ENCODE assay signal across 23 mouse cellular contexts in genomic region chr1:61657760-61658159, GRCm38 (mm10). TPM values are rescaled to one million over a fixed set of nuclear protein-coding genes. Genes with fewer than 3 reads are reported as not detected.
DNase-seq lines count a peak whose midpoint lies in the region; ATAC-seq and TF ChIP-seq lines count a peak whose summit lies in the region.
"Had no signal": no experiment of that assay in that cellular context is flagged by ENCODE, and none has a peak within 500 bp of the region (broad histone marks: within the 10 kb centered on the region; RNA-seq: fewer than 3 reads in every experiment).

No protein-coding gene starts in this region.

- ATAC-seq in intestine, embryonic 14.5 days (replicated peaks; ENCODE audit: low FRiP score, low TSS enrichment, low read depth), result peak; percentile 75
- ATAC-seq in intestine, embryonic 15.5 days, result peak; percentile 93
- ATAC-seq in intestine, embryonic 16.5 days, result peak; percentile 95
- ATAC-seq in intestine, postnatal 0 days, result peak; percentile 94
- ATAC-seq in midbrain, embryonic 16.5 days, result no peak
- ATAC-seq: activated CD4-positive, CD25-positive, alpha-beta regulatory T cell, adult 4 months; CD4-positive, CD25-positive, alpha-beta regulatory T cell, adult 4 months; Patski had no signal

- H3K9me3 ChIP-seq in intestine, embryonic 14.5 days (ENCODE audit: control insufficient read depth, low read length), result no peaks in the 10 kb centered on the region
- H3K9me3 ChIP-seq in intestine, embryonic 15.5 days, result no peaks in the 10 kb centered on the region
- no peaks in the 10 kb centered on the region for H3K9me3 ChIP-seq in intestine, embryonic 16.5 days (ENCODE audit: control insufficient read depth, low read length)
- H3K9me3 ChIP-seq in intestine, postnatal 0 days (ENCODE audit: control insufficient read depth), result no peaks in the 10 kb centered on the region
- H3K9me3 ChIP-seq in midbrain, embryonic 10.5 days (replicated peaks), result no peaks in the 10 kb centered on the region
- no peaks in the 10 kb centered on the region for H3K9me3 ChIP-seq in midbrain, embryonic 16.5 days (replicated peaks; ENCODE audit: control insufficient read depth, low read length, poor library complexity, severe bottlenecking)
- H3K9me3 ChIP-seq: G1E had no signal

- no peaks in the 10 kb centered on the region for H3K36me3 ChIP-seq in intestine, embryonic 14.5 days (ENCODE audit: control insufficient read depth, insufficient read depth, low read length)
- no peaks in the 10 kb centered on the region for H3K36me3 ChIP-seq in intestine, embryonic 15.5 days
- no peaks in the 10 kb centered on the region for H3K36me3 ChIP-seq in intestine, embryonic 16.5 days (ENCODE audit: control insufficient read depth, insufficient read depth, low read length)
- H3K36me3 ChIP-seq in intestine, postnatal 0 days (ENCODE audit: control insufficient read depth, insufficient read depth), result no peaks in the 10 kb centered on the region
- H3K36me3 ChIP-seq in midbrain, embryonic 10.5 days, result no peaks in the 10 kb centered on the region
- H3K36me3 ChIP-seq in midbrain, embryonic 16.5 days (ENCODE audit: control insufficient read depth, insufficient read depth, low read length), result no peaks in the 10 kb centered on the region
- H3K36me3 ChIP-seq: G1E had no signal

- H3K4me3 ChIP-seq in intestine, embryonic 14.5 days (ENCODE audit: low read depth, low read length), result no peak overlapping the region
- H3K4me3 ChIP-seq in intestine, embryonic 15.5 days (replicated peaks), result no peak overlapping the region
- no peak overlapping the region for H3K4me3 ChIP-seq in intestine, embryonic 16.5 days (ENCODE audit: low read length)
- no peak overlapping the region for H3K4me3 ChIP-seq in intestine, postnatal 0 days (ENCODE audit: low read depth, low read length)
- no peak overlapping the region for H3K4me3 ChIP-seq in midbrain, embryonic 10.5 days
- no peak overlapping the region for H3K4me3 ChIP-seq in midbrain, embryonic 16.5 days (ENCODE audit: low read depth, low read length)

- no peak overlapping the region for H3K4me2 ChIP-seq in intestine, embryonic 14.5 days (ENCODE audit: low read length)
- no peak overlapping the region for H3K4me2 ChIP-seq in intestine, embryonic 15.5 days (replicated peaks)
- H3K4me2 ChIP-seq in intestine, embryonic 16.5 days (ENCODE audit: low read depth, low read length), result no peak overlapping the region
- 0 out of 2 replicates have a peak overlapping the region, but pooled peaks have one; percentile 9 for H3K4me2 ChIP-seq in intestine, postnatal 0 days (replicated peaks; ENCODE audit: low read depth)
- no peak overlapping the region for H3K4me2 ChIP-seq in midbrain, embryonic 16.5 days (ENCODE audit: low read length)

- H3K9ac ChIP-seq in intestine, embryonic 14.5 days (ENCODE audit: low read length), result no peak overlapping the region
- H3K9ac ChIP-seq in intestine, embryonic 15.5 days, result no peak overlapping the region
- no peak overlapping the region for H3K9ac ChIP-seq in intestine, embryonic 16.5 days (ENCODE audit: low read depth, low read length)
- no peak overlapping the region for H3K9ac ChIP-seq in intestine, postnatal 0 days (ENCODE audit: low read depth, low read length)
- H3K9ac ChIP-seq in midbrain, embryonic 16.5 days (ENCODE audit: low read depth, low read length), result no peak overlapping the region

- H3K27me3 ChIP-seq in intestine, embryonic 14.5 days (replicated peaks; ENCODE audit: control insufficient read depth, insufficient read depth, low read length), result no peaks in the 10 kb centered on the region
- H3K27me3 ChIP-seq in intestine, embryonic 15.5 days (replicated peaks), result no peaks in the 10 kb centered on the region
- H3K27me3 ChIP-seq in intestine, embryonic 16.5 days (replicated peaks; ENCODE audit: control insufficient read depth, insufficient read depth, low read length), result no peaks in the 10 kb centered on the region
- H3K27me3 ChIP-seq in intestine, postnatal 0 days (replicated peaks; ENCODE audit: control insufficient read depth, insufficient read depth, low read length), result no peaks in the 10 kb centered on the region
- no peaks in the 10 kb centered on the region for H3K27me3 ChIP-seq in midbrain, embryonic 10.5 days (ENCODE audit: low read depth, poor library complexity, severe bottlenecking)
- H3K27me3 ChIP-seq in midbrain, embryonic 16.5 days (ENCODE audit: control insufficient read depth, insufficient read depth, low read depth, low read length), result no peaks in the 10 kb centered on the region
- H3K27me3 ChIP-seq: CH12.LX, Patski had no signal

- DNase-seq in intestine, embryonic 14.5 days (ENCODE audit: low spot score), result no peak
- no peak for DNase-seq in midbrain, embryonic 10.5 days (ENCODE audit: low spot score)
- no peak for DNase-seq in gastrocnemius, postnatal 4 days (ENCODE audit: low spot score in 2 of 2)
- DNase-seq in cerebellum, postnatal 10 days, result no peak
- DNase-seq: adrenal gland, adult 2 months; adrenal gland, adult 8-10 months; adrenal gland, postnatal 10 days; adrenal gland, postnatal 14 days; adrenal gland, postnatal 25 days; adrenal gland, postnatal 36 days; B cell, adult 2 months; cerebellum, adult 11 months; cerebellum, adult 11-12 months had no signal

- TF ChIP-seq CTCF in intestine, postnatal 0 days (IDR thresholded peaks at IDR 0.05; ENCODE audit: low read depth), result no peak

- 68% methylated on average over 3 of the region's 3 CpGs for WGBS in intestine, embryonic 14.5 days
- 67% methylated on average over 3 of the region's 3 CpGs for WGBS in intestine, embryonic 15.5 days
- WGBS in intestine, embryonic 16.5 days, result 72% methylated on average over 3 of the region's 3 CpGs
- WGBS in intestine, postnatal 0 days, result 47% methylated on average over 3 of the region's 3 CpGs
- 95% methylated on average over 3 of the region's 3 CpGs for WGBS in midbrain, embryonic 10.5 days
- 99% methylated on average over 3 of the region's 3 CpGs for WGBS in midbrain, embryonic 16.5 days

- no peaks in the 10 kb centered on the region for H3K4me1 ChIP-seq in intestine, embryonic 14.5 days (replicated peaks; ENCODE audit: control insufficient read depth, insufficient read depth, low read length)
- 0 out of 2 replicates have a peak, but pooled peaks cover 3% of the 10 kb centered on the region for H3K4me1 ChIP-seq in intestine, embryonic 15.5 days (replicated peaks)
- H3K4me1 ChIP-seq in intestine, embryonic 16.5 days (ENCODE audit: control insufficient read depth, insufficient read depth, low read length), result peaks cover 7% of the 10 kb centered on the region; the same call in 1 of the 2 replicates
- H3K4me1 ChIP-seq in intestine, postnatal 0 days (replicated peaks; ENCODE audit: control insufficient read depth, insufficient read depth, low read length), result peaks cover 14% of the 10 kb centered on the region; the same call in 1 of the 2 replicates
- H3K4me1 ChIP-seq in midbrain, embryonic 10.5 days, result peaks cover 6% of the 10 kb centered on the region; the same call in 1 of the 2 replicates
- H3K4me1 ChIP-seq in midbrain, embryonic 16.5 days (ENCODE audit: control insufficient read depth, insufficient read depth, low read length), result no peaks in the 10 kb centered on the region

- no peak overlapping the region for H3K27ac ChIP-seq in intestine, embryonic 14.5 days (ENCODE audit: low read depth)
- H3K27ac ChIP-seq in intestine, embryonic 15.5 days, result peak overlapping the region; percentile 37; the same call in 1 of the 2 replicates
- peak overlapping the region; percentile 69 for H3K27ac ChIP-seq in intestine, embryonic 16.5 days (ENCODE audit: low read length)
- H3K27ac ChIP-seq in intestine, postnatal 0 days (ENCODE audit: low read depth, low read length), result peak overlapping the region; percentile 60
- H3K27ac ChIP-seq in midbrain, embryonic 10.5 days (replicated peaks), result no peak overlapping the region
- no peak overlapping the region for H3K27ac ChIP-seq in midbrain, embryonic 16.5 days (ENCODE audit: low read length)

RNA-seq across cellular contexts. Expression of gene Pard3b, which starts 19.1 kb away (rescaled TPM):
- polyA plus RNA-seq in intestine, embryonic 14.5 days (2014; fragmentation: Nextera tagmentation; extraction: Ambion mirVana), result 33.1 and 37.7 TPM in 2 replicates
- polyA plus RNA-seq in intestine, embryonic 15.5 days (2015; fragmentation: Nextera tagmentation; extraction: Ambion mirVana), result 27.7 and 29.5 TPM in 2 replicates
- polyA plus RNA-seq in intestine, embryonic 16.5 days (2015; fragmentation: Nextera tagmentation; extraction: Ambion mirVana), result 20.2 and 22.3 TPM in 2 replicates
- 17.2 and 20.1 TPM in 2 replicates for polyA plus RNA-seq in intestine, postnatal 0 days (2015; fragmentation: Nextera tagmentation; extraction: Ambion mirVana)
- polyA plus RNA-seq in midbrain, embryonic 10.5 days (2016; fragmentation: Nextera tagmentation; extraction: Ambion mirVana), result 8.2 and 9.7 TPM in 2 replicates
- total RNA-seq in gastrocnemius, postnatal 4 days (2021), result 10 to 100 TPM; 15.7 to 18.2 TPM
- 6.3 and 7.2 TPM in 2 replicates for polyA plus RNA-seq in midbrain, embryonic 16.5 days (2015; fragmentation: Nextera tagmentation; extraction: Ambion mirVana)
- total RNA-seq: MEL had no signal
- polyA plus RNA-seq: activated CD4-positive, CD25-positive, alpha-beta regulatory T cell, adult 4 months; G1E had no signal

Comparison
In these comparisons a context has a peak if more than half of its experiments do, and no peak if none do; other contexts are left out.
1. H3K27ac ChIP-seq: peak in intestine, embryonic 15.5 days (single experiment), intestine, embryonic 16.5 days (single experiment) and intestine, postnatal 0 days (single experiment); none in intestine, embryonic 14.5 days (single experiment), midbrain, embryonic 10.5 days (single experiment) and midbrain, embryonic 16.5 days (single experiment).